Mouse (Mus musculus) cerebellum, postnatal 36 days (tissue): ENCODE data around the gene Msx1.

ENCODE experiments used
- DNase-seq, 2 experiments: peaks; one replicate each; pipeline ENCODE4 v3.0.0; 2021 to 2022; ENCODE audit warnings: mixed read lengths in 2 of 2

Gene Msx1

GRCm38 (mm10) chr5:37825611-37826445 is 1.4 kb upstream of the Msx1 start:
- no peak for DNase-seq

- DNase-seq, result no peak
These were observed 773 bp upstream of the Msx1 start for GRCm38 (mm10) chr5:37825111-37825600.

DNA sequence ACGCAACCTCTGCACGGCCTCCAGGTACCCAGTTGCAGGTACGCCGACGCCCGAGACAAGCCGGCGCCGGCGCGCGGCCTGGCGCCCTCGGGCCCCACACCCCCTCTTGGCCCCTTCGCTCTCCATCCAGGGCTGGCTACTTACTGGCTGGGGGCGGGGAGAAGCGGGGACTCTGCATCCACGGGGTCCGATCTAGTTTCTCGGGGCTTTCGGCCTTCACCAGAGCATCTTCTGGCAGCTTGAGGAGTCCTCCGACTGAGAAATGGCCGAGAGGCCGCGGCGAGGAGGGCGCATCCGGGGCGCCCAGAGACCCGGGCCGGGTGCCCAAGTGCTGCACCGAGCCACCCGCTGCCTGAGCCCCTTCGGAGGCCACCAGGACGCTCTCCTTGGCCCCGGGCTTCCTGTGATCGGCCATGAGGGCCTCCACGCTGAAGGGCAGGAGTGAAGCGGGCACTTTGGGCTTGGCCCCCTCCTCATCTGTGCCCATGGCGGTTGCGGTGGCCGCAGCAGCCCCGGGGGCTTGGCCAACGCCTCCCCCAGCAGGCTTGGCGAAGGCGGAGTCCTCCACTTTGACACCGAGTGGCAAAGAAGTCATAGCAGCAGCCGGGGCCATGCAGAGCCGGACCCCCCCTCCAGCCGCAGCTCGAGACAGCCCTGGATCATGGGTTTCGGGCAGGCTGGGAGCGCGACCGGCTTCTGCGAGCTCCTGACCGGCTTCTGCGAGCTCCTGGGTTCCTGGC is 492 bp downstream of the Msx1 start:
- DNase-seq, result no peak

GRCm38 (mm10) chr5:37822791-37823720 is 1.3 kb downstream of the Msx1 start:
- DNase-seq, result no peak

- no peak for DNase-seq
These were observed 2.2 kb downstream of the Msx1 start for GRCm38 (mm10) chr5:37822116-37822707.

DNA sequence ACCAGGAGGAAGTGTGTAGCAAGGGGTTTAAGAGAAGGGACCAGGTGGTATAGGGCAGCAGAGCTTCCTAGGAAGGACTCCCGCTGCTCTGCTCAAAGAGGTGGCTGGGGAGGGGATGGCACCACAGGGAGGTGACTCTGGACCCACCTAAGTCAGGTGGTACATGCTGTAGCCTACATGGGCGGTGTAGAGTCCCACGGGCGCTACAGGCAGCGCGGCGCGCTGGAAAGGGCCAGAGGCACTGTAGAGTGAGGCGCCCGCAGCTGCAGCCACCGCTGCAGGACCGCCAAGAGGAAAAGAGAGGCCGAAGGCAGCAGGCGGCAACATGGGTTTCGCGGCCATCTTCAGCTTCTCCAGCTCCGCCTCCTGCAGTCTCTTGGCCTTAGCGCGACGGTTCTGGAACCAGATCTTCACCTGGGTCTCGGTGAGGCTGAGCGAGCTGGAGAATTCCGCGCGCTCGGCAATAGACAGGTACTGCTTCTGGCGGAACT is 3.2 kb downstream of the Msx1 start:
- DNase-seq, result no peak

GRCm38 (mm10) chr5:37820689-37821088 is 3.7 kb downstream of the Msx1 start:
- no peak for DNase-seq

- DNase-seq, result no peak
These were observed 4.4 kb downstream of the Msx1 start for GRCm38 (mm10) chr5:37819971-37820370.

- no peak for DNase-seq
These were observed 4.8 kb downstream of the Msx1 start for GRCm38 (mm10) chr5:37819541-37819940.

DNA sequence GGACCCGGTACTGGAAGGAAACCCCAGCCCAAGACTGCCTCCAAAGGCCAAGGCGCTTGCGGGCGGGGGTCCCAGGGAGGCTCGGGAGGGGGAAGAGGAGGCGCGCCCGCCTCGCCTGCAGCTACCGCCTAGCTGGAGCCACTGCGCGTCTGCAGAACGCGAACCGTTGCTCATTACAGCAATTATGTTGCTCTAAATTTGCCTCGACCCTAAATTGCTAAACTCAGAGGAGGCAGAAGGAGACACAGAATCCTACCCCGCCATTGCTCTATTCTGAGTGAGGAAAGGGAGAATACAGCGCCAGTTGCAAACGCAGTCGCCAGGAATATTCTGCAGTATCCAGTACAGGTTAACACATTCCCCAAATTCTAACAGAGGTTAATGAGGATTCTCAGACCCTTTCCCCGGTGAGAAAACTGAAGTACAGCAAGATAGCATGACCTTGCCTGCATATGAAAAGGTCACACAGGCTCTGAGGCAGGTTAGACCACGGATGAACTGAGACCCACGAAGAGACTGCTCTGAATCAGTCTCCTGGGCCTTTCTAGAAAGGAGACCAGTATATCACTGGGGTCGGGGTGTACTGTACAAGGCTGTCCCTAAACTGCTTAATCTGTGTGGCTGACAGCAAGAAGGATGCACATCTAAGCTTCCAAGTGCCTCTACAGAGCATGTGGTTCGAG is 5.7 kb downstream of the Msx1 start:
- no peak for DNase-seq

- no peak for DNase-seq
These were observed 6.5 kb downstream of the Msx1 start for GRCm38 (mm10) chr5:37817658-37818532.

DNA sequence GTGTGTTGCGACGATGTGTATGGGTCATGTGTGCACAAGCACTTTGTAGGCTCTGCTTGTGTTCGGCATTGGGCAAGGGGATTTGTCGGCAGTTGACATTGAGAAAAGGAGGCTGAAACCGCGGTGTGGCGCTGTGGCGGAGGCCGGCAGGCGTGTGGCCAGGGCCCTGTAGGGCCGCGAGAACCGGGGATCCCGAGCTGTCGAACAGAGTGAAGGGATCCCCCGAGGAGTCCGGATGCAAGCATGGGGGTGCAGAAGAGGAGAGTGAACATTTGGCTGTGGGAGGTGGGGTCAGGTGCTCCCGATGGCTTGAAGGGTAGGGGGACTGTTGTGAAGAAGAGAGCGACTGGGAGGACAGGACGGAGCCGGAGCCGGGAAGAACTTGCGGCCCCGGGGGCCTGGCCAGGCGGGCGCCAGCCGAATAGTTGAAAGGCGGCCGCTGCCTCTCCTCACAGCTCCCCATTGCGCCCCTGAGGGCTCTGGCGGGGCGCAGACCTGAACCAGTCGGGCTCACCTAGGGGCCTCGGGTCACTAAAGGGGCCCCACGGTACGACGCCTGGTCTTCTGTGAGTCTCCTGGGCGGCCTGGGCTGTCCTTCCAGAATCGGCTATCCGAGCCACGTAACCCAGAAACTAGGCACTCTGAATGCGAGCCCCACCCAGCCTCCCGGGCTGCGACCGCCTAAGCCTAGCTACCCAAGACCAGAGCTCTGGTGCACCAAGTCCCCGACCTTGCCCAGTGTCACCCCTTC is 7.3 kb downstream of the Msx1 start:
- DNase-seq, result no peak

DNA sequence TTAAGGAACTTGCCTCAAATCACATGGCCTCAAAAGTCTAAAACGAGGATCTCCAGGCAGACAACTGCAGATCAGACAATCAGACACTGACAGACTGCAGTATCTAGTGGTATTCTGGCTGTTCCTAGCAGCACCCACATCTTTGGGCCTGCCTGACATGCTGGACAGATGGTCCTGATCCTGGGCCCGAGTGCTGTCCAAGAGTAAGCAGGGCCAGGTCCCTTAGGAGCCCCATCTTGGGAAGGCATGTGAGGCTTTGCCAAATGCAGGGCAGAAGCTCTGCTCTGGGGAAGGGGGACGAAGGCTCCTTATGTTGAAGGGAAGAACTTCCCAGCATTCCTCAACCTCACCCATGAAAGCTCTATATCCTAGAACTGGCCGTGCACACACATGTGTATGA is 8.5 kb downstream of the Msx1 start:
- no peak for DNase-seq

DNA sequence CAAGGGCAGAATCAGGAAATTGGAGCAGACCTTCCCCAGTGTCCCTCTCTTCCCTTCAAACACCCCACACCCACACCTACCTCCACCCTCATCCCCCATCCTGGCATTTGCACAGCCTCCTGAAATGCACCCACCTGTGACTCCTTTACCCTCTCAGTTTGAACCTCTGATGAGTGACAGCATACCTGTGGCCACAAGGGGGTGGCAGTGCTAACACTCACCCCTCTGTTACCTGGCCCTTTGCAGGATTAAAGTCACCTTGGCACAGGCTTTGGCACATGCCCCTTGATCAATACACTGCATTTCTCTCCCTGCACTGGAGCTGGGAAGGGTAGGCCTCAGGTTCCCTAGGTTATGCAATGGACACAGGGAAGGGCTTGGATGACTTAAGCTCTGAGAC is 10.2 kb downstream of the Msx1 start:
- no peak for DNase-seq

DNA sequence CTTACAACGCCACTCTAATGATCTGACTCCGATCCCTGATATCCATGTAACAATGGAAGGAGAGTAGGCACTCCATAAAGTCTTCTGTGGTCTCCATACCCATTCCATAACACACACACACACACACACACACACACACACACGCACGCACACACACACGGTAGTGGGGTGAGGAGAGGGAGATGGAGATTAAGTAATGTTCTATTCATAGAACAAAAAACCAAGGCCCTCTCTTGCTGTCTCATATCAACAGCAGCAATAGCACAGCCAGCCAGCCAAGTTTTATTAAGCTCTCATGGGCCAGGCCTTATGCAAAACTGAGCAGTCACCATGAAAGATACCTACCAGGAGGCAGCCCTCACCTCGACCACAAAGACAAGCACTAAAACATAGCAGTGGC is 19.1 kb downstream of the Msx1 start:
- no peak for DNase-seq

DNA sequence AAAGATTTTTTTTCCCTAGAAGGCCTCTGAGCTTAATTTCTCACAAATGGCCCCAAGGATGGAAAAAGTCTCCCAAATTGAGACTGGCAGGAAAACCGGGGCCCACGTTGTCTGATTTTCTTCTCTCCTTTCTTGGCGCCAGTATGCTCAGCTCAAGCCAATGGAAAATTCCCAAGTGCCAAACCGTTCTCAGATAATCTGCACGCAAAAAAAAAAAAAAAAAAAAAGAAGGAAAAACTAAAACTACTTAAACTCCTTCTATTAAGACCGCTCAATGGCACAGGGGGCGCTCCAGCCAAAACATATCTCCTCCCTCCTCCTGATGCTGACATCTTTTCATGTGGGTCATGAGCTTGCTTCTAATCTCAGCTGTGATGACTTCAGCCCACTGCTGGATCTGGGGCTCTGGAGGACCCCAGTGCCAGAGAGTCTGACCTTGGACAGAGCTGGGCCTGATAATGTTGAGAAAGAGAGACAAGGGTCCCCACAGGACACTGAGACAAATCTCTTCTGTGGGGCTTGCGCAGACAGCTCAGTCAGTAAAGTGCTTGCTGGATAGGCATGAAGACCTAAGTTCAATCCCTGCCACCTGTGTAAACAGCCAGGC is 19.8 kb downstream of the Msx1 start:
- DNase-seq, result no peak

- DNase-seq, result no peak
These were observed 27.1 kb downstream of the Msx1 start for GRCm38 (mm10) chr5:37797251-37797650.

- no peak for DNase-seq
These were observed 27.6 kb downstream of the Msx1 start for GRCm38 (mm10) chr5:37796751-37797150.

DNA sequence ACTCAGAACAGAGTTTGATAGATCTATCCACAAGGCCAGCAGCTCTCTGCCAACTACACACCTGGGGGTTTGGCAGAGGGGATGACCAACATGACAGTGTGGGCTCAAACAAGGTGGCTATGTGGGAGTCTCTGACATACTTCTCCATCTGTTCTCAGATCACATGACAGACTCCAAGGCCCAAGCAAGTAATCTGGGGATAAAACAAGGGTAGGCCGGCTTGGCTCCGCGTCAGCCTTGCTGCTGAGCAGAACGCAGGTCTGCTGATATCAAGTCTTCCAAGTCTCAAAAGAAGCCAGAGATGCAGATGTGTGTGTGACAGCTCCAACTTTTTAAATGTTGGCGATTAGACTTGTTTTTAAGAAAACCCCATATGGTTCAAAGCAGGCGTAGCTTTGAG is 28.7 kb downstream of the Msx1 start:
- no peak for DNase-seq

DNA sequence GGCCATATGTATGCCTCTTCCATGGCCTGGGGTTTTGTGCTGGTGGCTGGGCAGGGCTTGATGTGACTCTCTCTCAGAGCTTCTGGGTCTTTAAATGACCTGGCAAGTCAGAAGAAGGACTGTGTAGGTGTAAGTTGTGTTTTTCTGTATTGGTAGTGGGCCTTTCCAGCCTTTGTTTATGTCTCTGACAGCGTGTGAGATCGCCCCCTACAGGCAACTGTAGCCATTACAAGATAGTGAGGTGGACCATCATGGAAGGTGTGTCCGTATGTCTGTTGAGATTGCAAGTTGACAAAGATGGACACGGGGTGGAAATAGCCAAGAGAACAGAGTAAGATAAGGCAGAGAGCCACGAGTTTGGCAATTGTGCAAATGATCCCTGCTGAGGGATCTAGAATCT is 32.2 kb downstream of the Msx1 start:
- no peak for DNase-seq
